Mouse (Mus musculus) lung, postnatal 14 days (tissue): ENCODE data around the gene Espnl.

Source experiments
- DNase-seq: peaks from one replicate; pipeline ENCODE4 v3.0.0; 2021

Espnl gene

DNA sequence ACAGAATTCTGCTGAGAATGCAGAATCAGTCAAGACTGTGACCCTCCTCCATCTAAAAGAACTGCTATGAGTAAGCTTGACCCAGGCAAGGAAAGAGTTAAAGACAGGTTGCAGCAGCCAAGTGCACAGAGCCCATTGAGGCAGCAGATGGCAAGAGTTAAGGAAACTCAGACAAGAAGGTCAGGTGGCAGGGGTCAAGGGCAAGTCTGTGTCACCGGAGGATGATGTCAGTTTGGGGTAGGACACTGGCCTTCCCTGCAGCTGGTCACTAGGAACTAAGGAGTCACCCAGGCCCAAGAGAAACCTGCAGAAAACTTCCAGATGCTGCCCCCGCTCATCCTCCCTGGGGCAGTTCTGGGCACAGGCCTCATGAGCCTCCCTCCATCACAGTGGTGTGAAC lies 2.8 kb downstream of the Espnl start:
- DNase-seq = no peak

DNA sequence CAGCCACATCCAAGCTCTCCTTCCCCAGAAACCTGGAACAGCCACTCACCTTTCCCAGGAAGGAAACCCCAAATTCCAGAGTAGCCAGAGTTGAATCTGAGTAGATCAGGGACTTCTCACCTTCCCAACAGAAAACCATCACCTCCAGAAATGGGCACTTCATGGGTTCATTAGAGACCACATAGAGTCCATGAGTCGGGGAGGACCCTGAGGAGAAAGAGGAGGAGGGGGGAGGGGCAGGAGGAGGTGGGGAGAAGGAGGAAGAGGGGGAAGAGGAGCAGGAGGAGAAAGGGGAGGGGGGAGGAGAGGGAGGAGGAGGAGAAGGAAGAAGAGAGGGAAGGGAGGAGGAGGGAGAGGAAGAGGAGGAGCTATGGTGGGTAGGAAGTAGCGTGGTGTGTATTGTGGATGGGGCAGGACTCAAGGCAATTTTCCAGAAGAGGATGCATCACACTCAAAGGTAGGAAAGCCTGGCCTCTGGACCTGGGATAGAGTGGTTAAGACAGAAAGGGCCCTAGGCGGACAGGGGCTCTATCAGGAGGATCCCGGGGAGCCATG lies 3.7 kb downstream of the Espnl start:
- no peak for DNase-seq

DNA sequence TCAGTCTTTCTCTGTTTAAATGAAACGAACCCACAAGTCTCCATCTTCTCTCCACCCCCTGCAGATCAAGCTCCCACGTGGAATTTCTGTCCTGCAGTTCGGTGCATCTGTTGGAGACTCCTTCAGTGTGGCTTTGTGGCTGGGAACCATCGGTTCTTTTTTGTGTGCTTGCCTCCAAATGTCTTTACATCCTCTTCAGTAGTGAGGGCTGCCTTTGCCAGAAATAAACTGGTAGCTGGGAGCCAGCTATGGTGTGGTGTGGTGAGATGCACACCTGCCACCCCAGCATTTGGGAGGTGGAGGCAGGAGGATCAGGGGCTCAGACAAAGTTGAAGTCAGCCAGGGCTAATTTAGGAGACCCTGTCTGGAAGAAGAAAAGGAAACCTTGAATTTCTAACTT lies 10.2 kb downstream of the Espnl start:
- DNase-seq = no peak

DNA sequence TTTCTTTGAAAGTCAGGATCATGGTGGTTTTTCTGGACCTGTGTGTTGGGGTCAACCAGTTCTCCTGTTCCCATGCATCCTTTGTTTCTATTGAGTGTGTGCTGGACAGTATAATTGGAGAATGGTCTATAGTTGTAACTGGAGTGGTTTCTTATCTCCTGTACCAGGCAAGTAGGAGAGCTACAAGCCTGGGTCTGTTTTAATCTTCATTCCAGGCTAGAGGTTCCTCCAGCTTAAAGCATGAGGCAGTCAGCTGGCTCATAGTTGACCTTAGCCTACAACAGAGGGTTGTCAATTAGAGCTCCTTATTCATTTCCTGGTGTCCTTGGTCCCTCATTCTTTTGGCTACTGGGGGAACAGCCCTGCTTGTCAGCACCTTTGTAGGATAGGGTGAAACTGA lies 11.7 kb downstream of the Espnl start:
- no peak for DNase-seq

DNA sequence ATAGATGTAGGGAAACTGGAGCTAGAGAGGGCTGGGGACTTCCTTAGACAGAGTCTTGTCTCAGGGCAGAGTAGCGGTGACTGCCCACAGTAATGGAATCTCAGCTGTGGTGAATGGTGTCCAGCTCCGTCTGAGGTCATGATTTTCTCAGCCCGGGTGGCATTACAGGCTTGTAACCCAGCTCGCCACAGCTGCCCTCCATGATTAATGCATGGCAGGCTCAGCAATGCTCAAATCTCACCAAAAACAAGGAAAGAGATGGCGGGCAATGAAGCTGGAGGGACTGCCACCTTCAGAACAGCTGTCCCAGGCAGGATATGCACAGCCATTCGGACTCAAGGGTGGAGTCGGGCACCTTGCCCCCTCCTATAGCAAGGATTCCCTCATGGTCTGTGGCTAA lies 15.5 kb downstream of the Espnl start:
- no peak for DNase-seq

DNA sequence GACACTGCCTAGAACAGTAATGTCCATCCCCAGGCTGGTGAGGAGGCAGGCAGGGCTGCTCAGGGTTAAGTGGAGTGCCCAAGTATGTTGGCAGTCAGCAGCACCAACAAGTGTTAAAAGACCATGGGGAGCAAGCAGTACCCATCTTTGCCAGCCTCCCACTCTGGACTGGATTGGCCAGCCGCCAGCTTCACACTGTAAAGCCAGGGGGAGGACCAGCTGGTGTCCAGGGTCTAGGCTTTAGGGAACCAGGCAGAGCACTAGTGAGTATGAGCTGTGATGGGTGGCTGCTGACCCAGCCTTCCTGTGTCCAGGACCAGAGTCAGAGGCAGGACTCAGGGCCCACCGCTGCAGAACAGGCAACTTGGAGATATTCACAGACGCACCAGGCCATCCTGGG lies 22.1 kb downstream of the Espnl start:
- DNase-seq = no peak

DNA sequence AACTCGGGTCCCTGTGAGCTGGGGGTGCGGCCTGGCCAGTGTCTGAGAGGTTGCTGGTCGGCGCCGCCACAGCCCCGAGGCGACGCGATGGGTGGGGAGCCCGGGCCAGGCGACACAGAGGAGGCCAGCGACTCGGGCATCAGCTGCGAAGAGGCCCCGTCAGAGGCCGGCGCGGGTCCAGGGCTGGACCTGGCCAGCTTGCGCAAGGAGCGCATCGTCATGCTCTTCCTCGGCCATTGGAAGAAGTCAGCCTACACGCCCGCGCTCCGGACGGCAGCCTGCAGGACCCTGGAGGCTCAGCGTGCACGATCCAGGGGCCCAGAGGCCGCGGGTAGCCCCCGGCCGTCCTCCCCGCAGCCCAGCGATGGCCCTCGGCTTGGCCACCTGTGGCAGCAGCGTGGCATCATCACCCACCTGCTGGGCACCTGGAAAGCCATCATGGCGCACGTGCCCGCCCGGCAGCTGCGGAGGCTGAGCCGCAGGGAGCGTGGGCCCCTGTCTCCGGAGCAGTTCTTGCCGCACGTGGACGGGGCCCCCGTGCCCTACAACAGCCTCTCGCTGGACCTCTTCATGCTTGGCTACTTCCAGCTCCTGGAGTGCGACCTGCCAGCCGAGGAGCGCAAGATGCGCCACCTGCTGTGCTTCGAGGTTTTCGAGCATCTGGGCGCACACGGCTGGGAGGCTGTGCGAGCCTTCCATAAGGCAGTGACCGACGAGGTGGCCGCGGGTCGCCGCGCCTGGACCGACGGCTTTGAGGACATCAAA lies 23.2 kb downstream of the Espnl start:
- no peak for DNase-seq

DNA sequence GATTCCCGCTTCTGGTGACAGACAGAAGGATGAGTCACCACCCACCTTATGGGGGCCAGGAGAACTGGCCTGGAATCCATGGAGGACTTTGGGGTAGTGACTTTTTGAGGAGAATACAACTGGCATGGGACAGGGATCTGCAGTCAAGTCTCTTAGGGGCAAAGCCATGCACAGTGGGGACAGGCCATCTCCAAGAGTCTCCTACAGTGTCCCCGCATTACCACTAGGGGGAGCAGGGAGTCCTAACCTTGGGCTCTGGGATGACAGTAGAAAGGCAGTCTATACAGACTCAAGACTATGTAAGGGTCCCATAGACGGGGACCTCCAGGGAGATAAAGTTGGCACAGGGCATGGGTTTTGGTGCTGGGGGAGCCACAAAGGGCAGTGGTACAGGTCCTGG lies 25.0 kb downstream of the Espnl start:
- DNase-seq = peak; percentile 67

DNA sequence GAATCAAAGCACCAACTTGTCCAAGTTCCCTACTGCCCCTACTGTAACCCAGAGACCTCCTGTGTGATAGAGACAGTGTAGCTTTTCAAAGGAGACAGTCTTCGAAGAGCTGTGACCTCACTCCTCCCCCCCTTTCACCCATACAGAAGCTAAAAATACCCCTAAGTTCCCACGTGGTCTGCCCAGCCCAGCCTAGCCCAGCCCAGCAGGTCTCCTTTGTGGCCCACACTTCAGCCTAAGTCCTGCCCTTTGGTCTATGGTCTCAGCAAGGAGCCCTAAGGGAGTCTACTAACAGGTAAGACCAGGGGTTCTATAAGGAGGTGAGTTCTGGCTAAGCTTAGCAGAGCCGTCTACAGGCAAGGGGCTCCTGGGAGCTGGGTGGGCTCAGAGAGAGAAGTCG lies 29.0 kb downstream of the Espnl start, which contains the start of gene Klhl30:
Klhl30 (plus strand) TSS at position 176 of the 400 bp plus-strand sequence.
- DNase-seq = no peak

DNA sequence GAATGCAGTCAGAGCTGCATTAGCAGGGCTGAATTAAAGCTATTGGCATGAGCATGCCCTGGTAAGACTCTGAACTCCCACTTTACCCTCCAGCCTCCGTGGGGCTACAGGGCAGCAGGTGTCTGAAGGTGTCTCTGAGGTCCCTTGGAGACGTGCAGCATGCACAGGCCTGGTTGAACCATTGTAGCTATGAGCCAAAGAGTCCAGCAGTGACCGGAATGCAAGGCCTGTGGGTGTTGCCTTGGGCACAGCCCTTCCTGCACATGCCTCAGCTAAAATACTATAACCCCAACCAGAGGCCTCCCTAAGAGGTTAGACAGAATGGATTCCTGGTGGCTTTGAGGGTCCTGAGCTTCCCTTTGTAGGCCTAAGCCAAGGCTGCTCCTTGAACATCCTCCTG lies 29.4 kb downstream of the Espnl start:
- no peak for DNase-seq

DNA sequence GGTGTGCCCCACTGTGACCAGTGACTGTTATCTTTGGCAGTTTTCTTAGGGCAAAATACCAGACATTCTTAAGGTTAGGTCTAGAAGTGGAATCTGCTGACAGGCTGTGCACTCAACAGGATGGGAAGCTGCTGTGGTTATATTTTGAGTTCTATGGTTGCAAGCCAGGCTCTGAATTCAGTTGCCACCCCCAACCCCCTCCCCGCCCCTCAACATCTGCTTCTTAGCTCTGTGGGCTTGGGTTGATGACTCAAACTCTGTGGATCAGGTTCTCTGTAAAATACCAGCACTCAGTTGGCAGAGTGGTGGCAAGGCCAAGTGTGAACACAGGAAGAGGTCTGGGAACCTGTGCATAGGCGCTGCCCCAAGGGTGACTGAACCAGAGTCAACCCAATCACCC lies 30.4 kb downstream of the Espnl start:
- DNase-seq = no peak

DNA sequence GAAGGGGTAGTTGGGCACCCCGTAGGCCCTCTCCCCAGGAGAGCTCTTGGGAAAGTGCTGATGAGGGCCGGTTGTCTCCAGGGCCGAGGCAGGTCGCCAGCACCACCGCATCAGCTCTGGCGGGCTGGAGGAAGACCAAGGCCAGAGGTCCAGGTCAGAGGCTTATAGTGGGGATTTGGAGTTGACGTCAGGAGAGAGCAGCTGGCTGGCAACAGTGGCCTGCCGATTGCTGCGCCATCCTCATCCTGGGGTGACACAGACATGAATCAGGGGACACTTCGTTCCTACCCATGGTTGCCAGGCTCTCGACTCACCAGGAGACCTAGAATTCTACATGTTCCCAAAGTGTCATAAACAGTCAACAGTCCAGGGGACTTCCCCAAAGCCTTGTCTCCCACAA lies 34.2 kb downstream of the Espnl start:
- DNase-seq = no peak

DNA sequence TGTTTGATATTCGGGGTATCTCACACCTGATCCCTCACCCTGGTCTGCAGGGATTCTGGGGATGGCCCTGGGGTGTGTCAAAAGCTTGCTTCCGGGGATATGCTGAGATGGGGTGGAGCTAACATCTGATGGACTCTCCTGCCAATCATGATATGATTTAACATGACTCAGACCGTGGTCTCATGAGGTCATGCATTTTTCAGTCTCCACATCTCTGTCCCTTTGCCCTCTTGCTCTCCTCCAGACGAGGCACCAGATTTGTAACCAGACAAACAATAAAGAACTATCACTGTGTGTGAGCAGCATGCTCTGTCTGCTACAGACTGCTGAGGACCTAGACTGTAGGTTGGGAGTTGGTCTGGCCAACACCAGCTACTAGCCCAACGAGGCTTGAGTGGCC lies 40.2 kb downstream of the Espnl start:
- DNase-seq = no peak

DNA sequence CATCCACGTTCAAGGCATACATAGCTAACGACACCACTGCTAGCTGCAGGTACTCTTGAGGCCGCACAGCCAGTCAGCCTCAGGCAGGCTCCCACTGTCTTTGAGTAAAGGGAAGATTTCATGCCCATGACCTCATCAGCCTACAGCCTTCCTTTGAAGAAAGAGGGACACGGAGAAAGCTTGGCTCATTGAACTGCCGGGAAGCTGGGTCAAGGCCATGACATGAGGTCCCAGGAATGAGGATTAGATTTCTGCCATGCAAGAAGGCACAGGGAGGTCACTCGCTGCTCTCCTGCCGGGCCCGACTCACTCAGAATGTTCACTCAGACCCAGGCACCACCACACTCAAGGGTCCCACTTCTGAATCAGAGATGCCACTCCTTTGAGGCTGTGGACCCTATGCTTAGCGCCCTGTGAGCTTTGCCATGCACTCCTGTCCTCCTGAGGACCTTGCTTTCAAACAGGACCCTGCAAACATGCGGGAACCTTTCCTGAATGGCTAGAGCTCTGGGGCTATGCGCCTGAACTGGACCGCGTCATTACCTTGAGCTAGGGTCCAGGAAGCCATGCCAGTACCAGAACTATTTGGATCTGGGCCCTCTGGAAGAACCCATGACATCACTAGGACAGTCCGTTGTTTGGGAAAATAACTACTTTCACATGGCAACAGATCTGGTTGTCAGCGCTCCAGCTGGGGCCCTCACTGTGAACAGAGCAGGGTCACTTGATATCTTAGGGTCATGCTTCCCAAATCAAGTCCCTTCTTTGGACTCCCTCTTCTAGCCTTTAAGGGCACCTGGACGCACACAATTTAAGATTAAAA lies 43.2 kb downstream of the Espnl start:
- DNase-seq = no peak

DNA sequence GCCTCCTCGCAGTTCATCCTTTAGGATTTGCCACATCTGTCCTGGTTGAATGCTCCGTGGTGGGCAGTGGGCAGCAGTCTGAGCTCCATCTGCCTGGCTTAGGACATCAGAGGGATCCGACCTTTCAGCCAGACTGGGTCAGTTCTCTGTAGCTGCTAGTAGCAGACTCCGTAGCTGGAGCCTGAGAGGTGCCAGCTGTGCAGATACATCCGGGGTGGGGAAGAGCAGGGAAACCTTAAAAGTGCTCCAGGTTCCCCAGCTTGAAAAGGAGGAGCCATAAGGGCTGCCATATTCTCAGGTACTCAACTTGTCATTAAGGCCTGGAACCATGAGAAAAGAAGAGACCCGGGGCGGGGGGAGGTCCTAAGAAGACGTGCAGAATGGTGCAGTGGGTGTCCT lies 43.9 kb downstream of the Espnl start:
- no peak for DNase-seq

DNA sequence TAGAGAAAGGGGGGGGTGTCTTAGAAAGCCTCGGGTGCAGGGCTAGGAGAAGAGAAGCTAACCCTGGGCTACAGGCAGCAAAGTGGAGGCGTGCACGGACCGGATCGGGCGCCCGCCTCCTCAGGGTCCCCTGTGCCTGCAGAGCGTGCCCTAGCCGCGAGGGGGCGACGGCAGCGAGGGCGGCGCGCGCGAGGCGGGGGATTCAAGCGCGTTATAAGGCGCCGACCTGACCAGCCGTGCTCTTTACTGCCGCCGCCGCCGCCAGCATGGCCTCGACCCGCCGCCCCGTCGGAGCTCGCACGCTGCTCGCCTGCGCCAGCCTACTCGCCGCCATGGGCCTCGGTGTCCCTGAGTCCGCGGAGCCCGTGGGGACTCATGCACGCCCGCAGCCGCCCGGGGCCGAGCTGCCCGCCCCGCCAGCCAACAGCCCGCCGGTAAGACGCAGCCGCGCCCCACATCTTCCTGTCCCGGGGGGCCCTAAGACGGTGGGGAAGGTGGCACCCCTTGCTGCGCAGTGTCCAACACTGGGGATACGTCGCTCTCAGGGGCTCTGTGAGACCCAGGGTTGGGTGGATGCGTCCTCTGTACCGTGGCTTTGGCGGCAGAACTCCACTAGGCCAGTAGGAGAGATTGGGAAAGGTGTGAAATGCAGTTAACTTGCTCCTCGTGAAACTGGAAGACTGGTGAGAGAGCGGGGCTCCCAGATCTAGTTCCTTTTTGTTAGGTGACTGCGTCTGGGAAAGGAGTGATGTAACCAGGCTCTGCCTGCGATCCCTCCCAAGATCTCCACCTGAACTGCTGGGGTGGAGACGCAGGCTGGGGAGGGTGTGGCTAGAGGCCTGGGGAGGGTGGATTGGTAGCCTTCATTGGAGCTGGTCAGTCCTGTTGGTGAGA lies 44.6 kb downstream of the Espnl start, which contains the start of gene Erfe:
Erfe (plus strand) TSS at position 216 of the 894 bp plus-strand sequence.
- peak; percentile 81 for DNase-seq

DNA sequence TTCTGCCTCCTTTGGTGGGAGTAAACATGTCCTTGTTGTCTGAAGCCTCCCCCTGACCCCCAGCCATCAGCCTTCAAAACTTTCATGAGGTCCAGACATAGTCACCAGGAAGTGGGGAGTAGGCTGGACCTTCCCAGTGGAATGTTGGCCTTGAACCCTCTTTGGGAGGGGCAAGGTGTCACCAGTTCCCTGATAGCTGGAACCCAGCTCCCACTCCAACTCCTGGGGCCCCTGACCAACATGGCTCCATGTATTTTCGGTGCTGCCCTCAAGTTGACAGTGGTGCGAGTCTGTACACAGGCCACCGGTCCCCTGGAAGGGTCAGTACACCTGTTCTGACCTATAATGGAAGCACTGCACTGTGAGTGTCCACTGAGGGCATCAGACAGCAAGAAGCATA lies 45.4 kb downstream of the Espnl start:
- no peak for DNase-seq

DNA sequence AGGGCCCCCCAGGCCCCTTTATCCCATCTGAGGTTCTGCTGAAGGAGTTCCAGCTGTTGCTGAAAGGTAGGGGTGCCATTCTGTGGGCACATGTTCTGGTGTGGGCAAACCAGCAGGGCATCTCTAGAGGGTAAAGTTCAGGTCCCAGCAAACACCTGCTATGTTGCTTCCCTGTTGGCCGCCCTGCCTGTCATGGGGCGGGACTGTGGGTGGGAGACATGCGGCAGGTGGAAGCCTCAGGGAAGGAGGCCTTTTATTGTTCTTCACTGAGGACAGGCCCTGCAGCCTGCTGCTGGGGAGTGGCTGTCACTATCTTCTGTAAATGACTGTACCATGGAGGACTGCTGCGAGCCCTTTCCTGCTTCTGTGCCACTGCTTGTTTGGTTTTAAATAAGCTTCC lies 47.5 kb downstream of the Espnl start:
- no peak for DNase-seq

DNA sequence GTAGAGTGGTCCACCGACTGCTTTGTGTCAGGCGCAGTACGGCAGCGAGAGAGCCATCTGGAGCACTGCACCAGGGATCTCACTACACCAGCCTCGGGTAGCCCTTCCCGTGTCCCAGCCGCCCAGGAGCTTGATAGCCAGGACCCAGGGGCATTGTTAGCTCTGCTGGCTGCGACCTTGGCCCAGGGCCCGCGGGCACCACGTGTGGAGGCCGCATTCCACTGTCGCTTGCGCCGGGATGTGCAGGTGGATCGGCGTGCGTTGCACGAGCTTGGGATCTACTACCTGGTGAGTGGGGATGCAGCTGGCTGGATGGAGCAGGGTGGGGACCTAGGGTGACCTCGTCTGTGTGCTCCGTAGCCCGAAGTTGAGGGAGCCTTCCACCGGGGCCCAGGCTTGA lies 48.2 kb downstream of the Espnl start:
- no peak for DNase-seq

DNA sequence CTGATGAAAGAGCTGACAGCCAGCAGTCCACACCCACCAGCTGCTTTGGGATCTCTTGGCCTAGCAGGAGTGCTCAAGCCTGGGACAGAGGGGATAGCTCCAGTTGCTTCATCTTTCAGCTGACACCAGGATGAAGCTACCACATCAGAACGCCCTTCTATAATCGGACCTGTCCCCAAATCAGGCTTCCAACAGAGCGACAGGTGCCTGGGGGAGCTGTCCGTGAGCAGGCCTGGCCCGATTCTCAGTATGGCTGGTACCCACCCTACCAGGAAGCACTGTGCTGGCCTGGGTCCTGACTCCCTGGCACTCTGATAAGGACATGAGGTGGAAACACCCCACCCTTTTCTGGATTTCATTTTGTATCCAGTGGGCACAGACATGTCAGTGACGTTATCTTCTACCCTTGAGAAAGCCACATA lies 51.5 kb downstream of the Espnl start:
- no peak for DNase-seq

DNA sequence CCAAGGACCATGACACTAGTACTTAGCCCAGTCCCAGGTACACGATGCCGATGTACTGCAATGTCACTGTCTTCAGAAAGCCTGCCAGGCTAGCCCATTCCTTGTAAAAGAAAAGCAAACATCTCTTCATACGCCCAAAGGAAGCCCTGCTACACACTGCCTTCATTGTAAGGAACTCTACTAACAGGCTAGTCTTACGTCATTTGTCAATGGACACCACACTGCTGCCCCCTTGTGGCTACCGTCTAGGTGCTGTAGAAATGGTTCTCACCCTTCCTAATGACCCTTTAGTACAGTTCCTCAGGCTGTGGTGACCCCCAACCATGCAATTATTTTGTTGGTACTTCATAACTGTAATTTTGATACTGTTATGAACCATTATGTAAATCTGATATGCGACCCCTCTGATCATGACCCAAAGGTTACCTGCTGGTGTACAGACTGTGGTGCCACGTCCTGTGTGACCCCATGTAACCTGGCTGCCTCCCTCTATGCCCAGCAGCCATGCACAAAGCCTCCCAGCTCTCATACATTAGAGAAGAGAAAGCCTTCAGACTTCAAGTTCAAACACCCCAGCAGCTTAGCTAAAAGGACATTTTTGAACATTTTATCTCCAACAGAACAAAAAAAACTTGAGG lies 58.7 kb downstream of the Espnl start:
- DNase-seq = peak; percentile 86

DNA sequence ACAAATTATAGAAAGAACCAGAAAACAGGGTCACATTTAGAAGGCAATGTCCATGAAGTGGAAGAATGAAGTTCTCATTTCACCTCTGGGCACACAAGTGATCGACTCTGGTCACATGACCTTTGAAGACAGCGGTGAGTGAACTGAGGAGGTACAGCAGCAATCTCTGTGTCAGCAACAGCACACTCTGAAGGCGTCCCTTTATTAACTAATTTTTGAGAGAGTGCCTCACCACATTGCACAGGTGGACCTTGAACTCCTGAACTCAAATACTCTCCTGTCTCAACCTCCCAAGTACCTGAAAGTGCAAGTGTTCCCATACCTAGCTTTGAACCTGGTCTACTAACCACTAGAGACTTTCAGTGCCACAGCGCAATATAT lies 59.2 kb downstream of the Espnl start:
- no peak for DNase-seq
